Mouse (Mus musculus) C2C12 (cell line): Measurements from ENCODE around the gene Grk6. TPM values are rescaled to one million over a fixed set of nuclear protein-coding genes. Genes with fewer than 3 reads are reported as not detected.

Experiments used
- H3K27me3 ChIP-seq: one replicate; pipeline ENCODE4 v1.6.1; 2011; ENCODE audit not compliant: control insufficient read depth, insufficient read depth, insufficient read length
- H3K36me3 ChIP-seq: one replicate; pipeline ENCODE4 v1.6.1; 2011; ENCODE audit not compliant: control insufficient read depth, insufficient read depth
- H3K4me3 ChIP-seq: one replicate; pipeline ENCODE4 v1.5.1; 2011; ENCODE audit warnings: mild to moderate bottlenecking, control low read depth; ENCODE audit not compliant: poor library complexity, insufficient read depth, severe bottlenecking
- H3K79me2 ChIP-seq: one replicate; pipeline ENCODE4 v1.6.1; 2011; ENCODE audit not compliant: control insufficient read depth, insufficient read depth
- H3K79me3 ChIP-seq: one replicate; pipeline ENCODE4 v1.6.1; 2011; ENCODE audit warnings: low read depth, control low read depth
- H3ac ChIP-seq: one replicate; pipeline ENCODE3; 2011; ENCODE audit warnings: low read depth; ENCODE audit not compliant: control insufficient read depth, insufficient read length
- CEBPB ChIP-seq: IDR thresholded peaks from one replicate; pipeline ENCODE4 v1.6.1; 2011; ENCODE audit warnings: low read depth, mild to moderate bottlenecking, control low read depth, moderate library complexity
- CTCF ChIP-seq: IDR thresholded peaks from one replicate; pipeline ENCODE4 v1.5.1; 2011; ENCODE audit not compliant: control insufficient read depth, insufficient read depth, insufficient read length
- FOSL1 ChIP-seq: IDR thresholded peaks from one replicate; pipeline ENCODE4 v1.8.0; 2011; ENCODE audit warnings: mild to moderate bottlenecking, low read length; ENCODE audit not compliant: poor library complexity, insufficient read depth, severe bottlenecking
- MAX ChIP-seq: IDR thresholded peaks from one replicate; pipeline ENCODE4 v1.6.1; 2011; ENCODE audit warnings: mild to moderate bottlenecking, control low read depth
- MYOD1 ChIP-seq: IDR thresholded peaks from one replicate; pipeline ENCODE4 v1.6.1; 2011; ENCODE audit warnings: low read depth; ENCODE audit not compliant: control insufficient read depth, insufficient read length
- MYOG ChIP-seq: IDR thresholded peaks from one replicate; pipeline ENCODE4 v1.6.1; 2011; ENCODE audit not compliant: control insufficient read depth, insufficient read length; ENCODE audit errors: extremely low read depth
- USF1 ChIP-seq: IDR thresholded peaks from one replicate; pipeline ENCODE4 v1.6.1; 2011; ENCODE audit warnings: low read depth, mild to moderate bottlenecking, control low read depth, moderate library complexity
- polyA plus RNA-seq: library from polyadenylated mRNA; unstranded; fragments of >200 nt; fragmentation: generic; extraction: Trizol; gene quantifications from one replicate; pipeline ENCODE4 v1.2.1, GENCODE M21; 2012; ENCODE audit warnings: missing spikeins

The Grk6 gene
- polyA plus RNA-seq, 1 experiment = 81.9 TPM

DNA sequence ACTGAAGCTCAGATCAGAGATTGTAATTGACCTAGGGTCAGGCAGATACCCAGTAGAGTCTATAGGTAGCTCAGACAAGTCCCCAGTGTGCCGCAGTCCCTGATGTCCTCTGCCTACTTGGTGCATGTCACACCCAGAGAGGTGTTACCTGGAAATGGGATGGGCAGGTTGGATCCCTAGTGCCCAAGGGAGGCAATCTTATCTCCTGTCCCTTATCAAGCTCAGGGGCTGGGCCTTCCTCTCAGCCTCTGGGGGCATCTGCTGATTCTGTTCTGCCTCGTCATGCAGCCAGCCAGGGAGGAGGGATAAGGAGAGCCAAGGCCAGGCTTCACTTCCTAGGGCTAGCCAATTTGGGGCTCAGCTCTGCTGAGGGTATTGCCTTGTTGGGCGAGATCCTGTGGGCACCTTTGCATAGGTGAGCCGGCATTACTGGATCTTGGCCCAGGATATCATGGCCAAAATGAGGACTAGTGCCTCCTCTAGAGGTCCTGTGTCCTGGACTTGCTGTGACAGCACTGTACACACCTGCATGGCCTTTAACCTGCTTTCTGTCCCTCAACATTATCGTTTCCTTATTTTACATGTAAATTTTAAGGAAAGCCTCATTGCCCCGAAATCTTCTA, 1.7 kb downstream of the Grk6 start:
- H3K79me3 ChIP-seq = peaks cover 37% of the 10 kb centered on the region
- peaks cover 46% of the 10 kb centered on the region for H3K79me2 ChIP-seq
- peak overlapping the region; percentile 78 for H3K4me3 ChIP-seq
- H3ac ChIP-seq = peak overlapping the region; percentile 27
- H3K27me3 ChIP-seq = no peaks in the 10 kb centered on the region
- peaks cover 15% of the 10 kb centered on the region for H3K36me3 ChIP-seq
- TF ChIP-seq USF1 = no peak
- no peak for TF ChIP-seq MAX
- no peak for TF ChIP-seq CTCF
- TF ChIP-seq MYOD1 = no peak
- TF ChIP-seq FOSL1 = no peak
- no peak for TF ChIP-seq CEBPB
- no peak for TF ChIP-seq MYOG

DNA sequence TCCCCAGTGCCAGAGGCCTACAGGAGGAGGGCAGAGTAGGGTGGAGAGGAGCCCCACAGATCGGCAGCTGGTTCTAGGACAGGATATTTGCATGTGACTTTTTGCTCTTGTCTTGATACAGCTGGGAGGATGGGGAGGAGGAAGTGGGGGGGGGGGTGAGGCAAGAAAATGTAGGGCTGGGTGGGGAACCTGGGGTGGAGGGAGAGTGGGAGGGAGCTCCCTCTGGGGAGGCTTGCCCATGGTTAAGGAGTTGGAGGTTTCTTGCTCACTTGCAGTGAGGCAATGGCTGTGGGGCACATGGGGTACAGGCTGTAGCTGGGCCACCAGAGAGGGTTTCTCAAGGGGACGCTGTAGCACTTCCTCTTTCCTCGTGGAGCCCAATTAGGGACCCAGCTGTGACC, 2.7 kb downstream of the Grk6 start:
- peaks cover 54% of the 10 kb centered on the region for H3K79me2 ChIP-seq
- peaks cover 38% of the 10 kb centered on the region for H3K79me3 ChIP-seq
- H3K27me3 ChIP-seq = no peaks in the 10 kb centered on the region
- no peak overlapping the region for H3K4me3 ChIP-seq
- TF ChIP-seq MAX (no peak), CTCF (no peak), MYOD1 (no peak), CEBPB (no peak), USF1 (no peak), MYOG (no peak), FOSL1 (no peak)
- no peak overlapping the region for H3ac ChIP-seq
- H3K36me3 ChIP-seq = peaks cover 24% of the 10 kb centered on the region

DNA sequence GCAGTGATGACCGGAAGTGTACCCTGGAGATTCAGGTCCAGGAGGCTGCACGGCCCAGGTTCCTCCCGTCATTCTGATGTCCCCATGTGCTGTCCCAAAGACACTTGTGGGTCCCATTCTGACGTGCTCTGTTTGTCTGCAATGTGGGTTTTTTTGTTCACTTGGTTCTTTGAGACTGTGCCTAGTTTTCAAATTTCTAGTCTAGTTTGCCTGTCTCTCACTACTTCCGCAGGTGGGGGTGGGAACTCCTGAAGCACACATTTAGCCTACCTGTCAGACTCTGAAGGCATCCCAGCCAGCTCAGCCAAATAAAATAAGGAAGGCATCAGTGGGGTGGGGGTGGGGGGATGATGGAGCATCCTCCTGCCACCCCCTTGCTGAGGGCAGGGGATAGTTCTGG, 3.3 kb downstream of the Grk6 start:
- no peaks in the 10 kb centered on the region for H3K27me3 ChIP-seq
- peaks cover 38% of the 10 kb centered on the region for H3K79me3 ChIP-seq
- H3K4me3 ChIP-seq = no peak overlapping the region
- H3ac ChIP-seq = no peak overlapping the region
- peaks cover 57% of the 10 kb centered on the region for H3K79me2 ChIP-seq
- TF ChIP-seq MYOG (no peak), MYOD1 (no peak), CTCF (no peak), FOSL1 (no peak), USF1 (no peak), MAX (no peak), CEBPB (no peak)
- peaks cover 30% of the 10 kb centered on the region for H3K36me3 ChIP-seq

DNA sequence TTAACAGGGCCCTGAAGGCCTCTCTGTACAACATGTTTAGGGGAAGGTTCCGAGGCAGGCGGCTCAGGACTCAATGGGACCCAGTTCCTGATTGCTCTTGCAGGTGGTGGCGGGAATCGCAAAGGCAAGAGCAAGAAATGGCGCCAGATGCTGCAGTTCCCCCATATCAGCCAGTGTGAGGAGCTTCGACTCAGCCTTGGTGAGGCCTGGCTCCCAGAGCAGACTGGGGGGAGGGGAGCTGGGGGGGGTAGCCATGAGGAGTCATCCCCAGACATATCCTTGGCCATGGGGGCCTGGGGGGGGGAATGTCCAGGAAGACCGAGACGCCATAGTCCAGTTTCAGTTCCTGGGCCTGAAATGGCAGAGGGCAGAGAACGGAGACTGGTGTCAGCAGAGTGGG, 4.3 kb downstream of the Grk6 start:
- Histone ChIP-seq H3K4me3 (no peak overlapping the region), H3ac (no peak overlapping the region), H3K79me2 (peaks cover 57% of the 10 kb centered on the region), H3K36me3 (peaks cover 40% of the 10 kb centered on the region), H3K79me3 (peaks cover 38% of the 10 kb centered on the region), H3K27me3 (no peaks in the 10 kb centered on the region)
- TF ChIP-seq USF1 (no peak), MYOG (no peak), MAX (no peak), CEBPB (no peak), CTCF (no peak), FOSL1 (no peak), MYOD1 (no peak)

DNA sequence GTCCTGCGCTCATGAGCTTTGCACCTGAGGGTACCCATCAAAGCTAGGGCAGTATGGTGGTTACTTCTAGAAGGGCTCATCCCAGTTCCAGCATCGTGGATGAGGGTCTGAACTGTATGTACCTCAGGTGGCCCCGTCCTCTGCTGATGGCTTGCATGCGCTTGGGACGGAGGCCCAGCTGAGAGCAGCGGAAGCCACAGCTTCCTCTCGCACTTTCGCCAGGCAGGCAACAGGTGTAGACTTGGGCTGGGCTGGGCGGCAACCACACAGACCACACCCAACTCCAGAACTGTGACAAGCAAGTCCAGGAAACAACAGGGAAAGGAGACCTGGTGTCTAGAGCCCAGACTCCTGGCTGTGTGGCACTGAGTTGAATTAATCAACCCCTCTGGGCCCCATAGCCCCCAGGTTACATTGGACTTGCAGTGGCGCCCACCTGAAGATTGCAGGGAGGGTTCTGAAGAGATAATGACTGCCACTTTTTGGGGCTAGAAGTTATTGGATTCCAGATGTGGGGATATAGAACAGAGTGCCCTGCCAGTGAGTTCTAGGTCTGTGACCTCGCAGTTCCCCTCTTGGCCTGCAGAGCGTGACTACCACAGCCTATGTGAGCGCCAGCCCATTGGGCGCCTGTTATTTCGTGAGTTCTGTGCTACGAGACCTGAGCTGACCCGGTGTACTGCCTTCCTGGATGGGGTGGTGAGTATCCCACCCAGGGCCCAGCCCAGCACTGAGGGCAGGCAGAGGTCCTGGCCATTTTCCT, 5.0 kb downstream of the Grk6 start:
- peaks cover 57% of the 10 kb centered on the region for H3K79me2 ChIP-seq
- no peak overlapping the region for H3K4me3 ChIP-seq
- peak overlapping the region; percentile 22 for H3ac ChIP-seq
- H3K27me3 ChIP-seq = no peaks in the 10 kb centered on the region
- peaks cover 38% of the 10 kb centered on the region for H3K79me3 ChIP-seq
- no peak for TF ChIP-seq MAX
- TF ChIP-seq MYOG = no peak
- TF ChIP-seq MYOD1 = peak; percentile 61
- H3K36me3 ChIP-seq = peaks cover 43% of the 10 kb centered on the region
